Mouse (Mus musculus) heart, adult 2 months (tissue): ENCODE results near the gene Zglp1.

ENCODE experiments used
- CTCF ChIP-seq: fragments of 200-600 bp; IDR thresholded peaks from 2 replicates; pipeline ENCODE4 v1.8.1; 2022; ENCODE audit warnings: antibody characterized with exemption, mild to moderate bottlenecking, moderate library complexity
- EP300 ChIP-seq: fragments of 200-500 bp; IDR thresholded peaks from 2 replicates; pipeline ENCODE4 v1.6.1; 2011; ENCODE audit warnings: low read depth, low read length, control low read depth; ENCODE audit not compliant: insufficient read depth
- POLR2A ChIP-seq: fragments of 200-500 bp; IDR thresholded peaks from 2 replicates; pipeline ENCODE4 v1.6.1; 2011; ENCODE audit warnings: mild to moderate bottlenecking, low read depth, low read length, control low read depth; ENCODE audit not compliant: insufficient read depth

GRCm38 (mm10) chr9:21113751-21114150 is 46.9 kb upstream of the Zglp1 start:
- no peak for TF ChIP-seq CTCF
- TF ChIP-seq POLR2A: no peak
- no peak for TF ChIP-seq EP300
